Mouse (Mus musculus): ENCODE results near the gene C9. TPM values are rescaled to one million over a fixed set of nuclear protein-coding genes. Genes with fewer than 3 reads are reported as not detected.

C9 gene
- total and polyA plus RNA-seq, 3 experiments: not detected

DNA sequence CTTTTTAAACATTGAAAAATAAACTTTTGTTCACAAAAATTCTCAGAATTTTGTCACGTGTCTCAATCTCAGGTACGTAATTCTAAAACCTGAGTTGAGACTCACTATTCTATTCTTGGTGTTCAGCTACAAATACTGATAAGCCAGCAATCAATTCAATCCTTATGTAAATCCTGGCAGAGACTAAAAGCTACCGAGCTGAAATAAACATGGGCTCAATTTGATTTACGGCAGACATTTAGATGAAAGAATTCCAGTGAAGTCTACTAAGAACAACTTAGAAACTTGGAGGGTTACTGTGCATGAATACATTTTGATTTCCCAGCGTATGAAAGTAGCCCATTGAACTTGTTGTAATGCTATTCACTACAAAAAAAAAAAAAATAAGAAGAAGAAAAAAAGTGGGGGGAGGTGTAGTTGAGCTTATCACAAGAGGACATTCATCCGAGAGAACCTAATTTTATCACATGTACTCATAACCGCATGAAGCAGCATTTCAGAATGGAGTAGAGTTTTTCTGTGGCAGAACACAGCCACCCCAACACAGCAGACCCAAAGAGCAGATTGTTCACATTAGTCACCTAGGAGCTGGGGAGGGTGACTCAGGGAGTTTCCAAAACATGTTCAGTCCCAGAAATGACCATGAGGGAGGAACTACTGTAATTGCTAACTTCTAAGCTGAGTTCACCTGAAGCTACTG lies 94.7 kb downstream of the C9 start:
- ATAC-seq (ENCODE audit: extremely low read depth, insufficient number of reproducible peaks, low FRiP score, poor library complexity, severe bottlenecking) (peak; percentile 98), DNase-seq (ENCODE audit: low spot score) (no peak)
- H3K36me3 ChIP-seq (replicated peaks): peaks cover 27% of the 10 kb centered on the region
- peak overlapping the region; percentile 47; the same call in 1 of the 2 replicates for H3K4me3 ChIP-seq (ENCODE audit: low read depth, low read length)
- peaks cover 22% of the 10 kb centered on the region for H3K4me1 ChIP-seq (ENCODE audit: insufficient read depth, low read depth, low read length)
- TF ChIP-seq POLR2AphosphoS5 (IDR thresholded peaks at IDR 0.05; ENCODE audit: insufficient replicate concordance, low read depth, low read length): no peak
- TF ChIP-seq TAL1 (conservative IDR thresholded peaks at IDR 0.05; ENCODE audit: low read depth, low read length): peak; percentile 57
- TF ChIP-seq GATA2 (IDR thresholded peaks at IDR 0.05; ENCODE audit: borderline replicate concordance, low read depth, low read length): no peak
- no peak for TF ChIP-seq CTCF (IDR thresholded peaks at IDR 0.05; ENCODE audit: low read depth, low read length)
- no peak for TF ChIP-seq GATA1 (IDR thresholded peaks at IDR 0.05; ENCODE audit: borderline replicate concordance, low read length)
- no peaks in the 10 kb centered on the region for H3K9me3 ChIP-seq (replicated peaks)
- no peaks in the 10 kb centered on the region for H3K27me3 ChIP-seq (ENCODE audit: insufficient read depth, low read length)

Other genes starting within 250 kb of the C9 start
- gene Dab2, start 145.5 kb upstream of the C9 start, total RNA-seq (2014; fragmentation: Nextera tagmentation): not detected in 2 replicates
- 0.38 and 0.70 TPM in 2 replicates for gene Dab2, start 145.5 kb upstream of the C9 start, total RNA-seq (2017)
- not detected in 2 replicates for gene Dab2, start 145.5 kb upstream of the C9 start, polyA plus RNA-seq (2012)
- 292 and 317 TPM in 2 replicates for gene Fyb, start 77.5 kb downstream of the C9 start, total RNA-seq (2014; fragmentation: Nextera tagmentation)
- gene Fyb, start 77.5 kb downstream of the C9 start, total RNA-seq (2017): 126 and 146 TPM in 2 replicates
- gene Fyb, start 77.5 kb downstream of the C9 start, polyA plus RNA-seq (2012): 1,103 and 1,581 TPM in 2 replicates